ENCODE assay signal across 24 mouse cellular contexts in genomic region chr4:24765469-24765868, GRCm38 (mm10).
DNase-seq lines count a peak whose midpoint lies in the region; ATAC-seq lines count a peak whose summit lies in the region.
"Had no signal": no experiment of that assay in that cellular context is flagged by ENCODE, and none has a peak within 500 bp of the region (broad histone marks: within the 10 kb centered on the region; RNA-seq: fewer than 3 reads in every experiment).

No protein-coding gene starts in this region.

- ATAC-seq in hindbrain, embryonic 13.5 days (ENCODE audit: low FRiP score) = peak; percentile 83
- ATAC-seq in forebrain, embryonic 13.5 days = peak; percentile 72; the same call in 1 of the 2 replicates
- no peak for ATAC-seq in hindbrain, embryonic 15.5 days (ENCODE audit: low FRiP score, low read depth)

- H3K4me3 ChIP-seq in hindbrain, embryonic 13.5 days = no peak overlapping the region
- no peak overlapping the region for H3K4me3 ChIP-seq in hindbrain, embryonic 10.5 days
- no peak overlapping the region for H3K4me3 ChIP-seq in forebrain, embryonic 13.5 days
- H3K4me3 ChIP-seq in hindbrain, embryonic 15.5 days = no peak overlapping the region
- H3K4me3 ChIP-seq: embryonic facial prominence, embryonic 13.5 days; heart, embryonic 15.5 days; kidney, embryonic 15.5 days; limb, embryonic 13.5 days; liver, embryonic 13.5 days had no signal

- no peak overlapping the region for H3K4me2 ChIP-seq in hindbrain, embryonic 13.5 days
- no peak overlapping the region for H3K4me2 ChIP-seq in forebrain, embryonic 13.5 days
- no peak overlapping the region for H3K4me2 ChIP-seq in hindbrain, embryonic 15.5 days
- H3K4me2 ChIP-seq: embryonic facial prominence, embryonic 13.5 days; heart, embryonic 15.5 days; kidney, embryonic 15.5 days; limb, embryonic 13.5 days; liver, embryonic 13.5 days had no signal

- H3K4me1 ChIP-seq in hindbrain, embryonic 13.5 days (replicated peaks) = peaks cover 3% of the 10 kb centered on the region
- H3K4me1 ChIP-seq in hindbrain, embryonic 10.5 days (replicated peaks) = no peaks in the 10 kb centered on the region
- peaks cover 2% of the 10 kb centered on the region; the same call in 1 of the 2 replicates for H3K4me1 ChIP-seq in forebrain, embryonic 13.5 days
- no peaks in the 10 kb centered on the region for H3K4me1 ChIP-seq in hindbrain, embryonic 15.5 days (replicated peaks)
- H3K4me1 ChIP-seq: embryonic facial prominence, embryonic 13.5 days; heart, embryonic 15.5 days; kidney, embryonic 15.5 days; limb, embryonic 13.5 days; liver, embryonic 13.5 days had no signal

- WGBS in hindbrain, embryonic 13.5 days = 40% methylated on average over 3 of the region's 3 CpGs
- WGBS in hindbrain, embryonic 10.5 days = 67% methylated on average over 3 of the region's 3 CpGs
- 55% methylated on average over 3 of the region's 3 CpGs for WGBS in forebrain, embryonic 13.5 days
- 33% methylated on average over 3 of the region's 3 CpGs for WGBS in hindbrain, embryonic 15.5 days

- no peaks in the 10 kb centered on the region for H3K36me3 ChIP-seq in hindbrain, embryonic 13.5 days
- no peaks in the 10 kb centered on the region for H3K36me3 ChIP-seq in hindbrain, embryonic 10.5 days
- H3K36me3 ChIP-seq in forebrain, embryonic 13.5 days (ENCODE audit: poor library complexity, severe bottlenecking) = no peaks in the 10 kb centered on the region
- H3K36me3 ChIP-seq in hindbrain, embryonic 15.5 days = no peaks in the 10 kb centered on the region
- H3K36me3 ChIP-seq: embryonic facial prominence, embryonic 13.5 days; heart, embryonic 15.5 days; kidney, embryonic 15.5 days; limb, embryonic 13.5 days; liver, embryonic 13.5 days had no signal

- no peak overlapping the region for H3K27ac ChIP-seq in hindbrain, embryonic 13.5 days
- H3K27ac ChIP-seq in hindbrain, embryonic 10.5 days = no peak overlapping the region
- no peak overlapping the region for H3K27ac ChIP-seq in forebrain, embryonic 13.5 days
- 0 out of 2 replicates have a peak overlapping the region, but pooled peaks have one; percentile 15 for H3K27ac ChIP-seq in hindbrain, embryonic 15.5 days (replicated peaks)
- H3K27ac ChIP-seq: embryonic facial prominence, embryonic 13.5 days; heart, embryonic 15.5 days; kidney, embryonic 15.5 days; limb, embryonic 13.5 days; liver, embryonic 13.5 days; stomach, postnatal 0 days had no signal

- no peak for DNase-seq in hindbrain, embryonic 10.5 days (ENCODE audit: low spot score)
- peak; percentile 36 for DNase-seq in brain, adult 2 months (ENCODE audit: low read depth, low spot score)
- no peak for DNase-seq in layer of hippocampus, adult 8-10 months (ENCODE audit: low spot score in 2 of 2)
- DNase-seq in c-Kit-positive CD71-positive TER-119-positive erythroid progenitor cells, embryonic 14.5 days (ENCODE audit: low spot score) = no peak
- DNase-seq in testis, postnatal 10 days (ENCODE audit: low spot score) = no peak
- DNase-seq: adrenal gland, postnatal 36 days; cerebellum, adult 18-20 months; cerebellum, postnatal 14 days; heart, postnatal 4 days; kidney, adult 11 months; kidney, postnatal 4 days; layer of hippocampus, adult 9-11 months; liver, embryonic 13.5 days; lung, adult 2 months; lung, postnatal 14 days; right cerebral cortex, postnatal 14 days had no signal

- no peaks in the 10 kb centered on the region for H3K9me3 ChIP-seq in hindbrain, embryonic 13.5 days
- no peaks in the 10 kb centered on the region for H3K9me3 ChIP-seq in hindbrain, embryonic 10.5 days
- no peaks in the 10 kb centered on the region for H3K9me3 ChIP-seq in forebrain, embryonic 13.5 days (replicated peaks)
- no peaks in the 10 kb centered on the region for H3K9me3 ChIP-seq in hindbrain, embryonic 15.5 days
- H3K9me3 ChIP-seq: embryonic facial prominence, embryonic 13.5 days; heart, embryonic 15.5 days; kidney, embryonic 15.5 days; limb, embryonic 13.5 days; liver, embryonic 13.5 days had no signal

- no peak overlapping the region for H3K9ac ChIP-seq in hindbrain, embryonic 13.5 days
- no peak overlapping the region for H3K9ac ChIP-seq in forebrain, embryonic 13.5 days
- H3K9ac ChIP-seq in hindbrain, embryonic 15.5 days = no peak overlapping the region
- H3K9ac ChIP-seq: embryonic facial prominence, embryonic 13.5 days; heart, embryonic 15.5 days; kidney, embryonic 15.5 days; limb, embryonic 13.5 days; liver, embryonic 13.5 days had no signal

- H3K27me3 ChIP-seq in hindbrain, embryonic 13.5 days = no peaks in the 10 kb centered on the region
- H3K27me3 ChIP-seq in hindbrain, embryonic 10.5 days (ENCODE audit: insufficient read depth, poor library complexity, severe bottlenecking) = no peaks in the 10 kb centered on the region
- no peaks in the 10 kb centered on the region for H3K27me3 ChIP-seq in forebrain, embryonic 13.5 days
- no peaks in the 10 kb centered on the region for H3K27me3 ChIP-seq in hindbrain, embryonic 15.5 days
- H3K27me3 ChIP-seq: embryonic facial prominence, embryonic 13.5 days; heart, embryonic 15.5 days; kidney, embryonic 15.5 days; limb, embryonic 13.5 days; liver, embryonic 13.5 days had no signal
